Mouse (Mus musculus) adrenal gland, postnatal 10 days (tissue): ENCODE data around the gene Vmn1r32. TPM values are rescaled to one million over a fixed set of nuclear protein-coding genes. Genes with fewer than 3 reads are reported as not detected.
A peak's percentile ranks its signal among the peaks of the same experiment; 100 is the strongest.

Source experiments
- DNase-seq: peaks from one replicate; pipeline ENCODE4 v3.0.0; 2021; ENCODE audit warnings: mixed read lengths
- long read RNA-seq, 2 experiments: library from polyadenylated mRNA; stranded (forward); transcript quantifications; one replicate each; pipeline ENCODE4 v2.0.0; 2021
- total RNA-seq, 2 experiments: library from RNA; stranded (reverse); gene quantifications; 2 replicates each; pipeline ENCODE4 v1.2.3; 2021

Gene Vmn1r32
- total RNA-seq = not detected
- long read RNA-seq, experiment 1 = 0 reads
- long read RNA-seq, experiment 2 = 0 reads

DNA sequence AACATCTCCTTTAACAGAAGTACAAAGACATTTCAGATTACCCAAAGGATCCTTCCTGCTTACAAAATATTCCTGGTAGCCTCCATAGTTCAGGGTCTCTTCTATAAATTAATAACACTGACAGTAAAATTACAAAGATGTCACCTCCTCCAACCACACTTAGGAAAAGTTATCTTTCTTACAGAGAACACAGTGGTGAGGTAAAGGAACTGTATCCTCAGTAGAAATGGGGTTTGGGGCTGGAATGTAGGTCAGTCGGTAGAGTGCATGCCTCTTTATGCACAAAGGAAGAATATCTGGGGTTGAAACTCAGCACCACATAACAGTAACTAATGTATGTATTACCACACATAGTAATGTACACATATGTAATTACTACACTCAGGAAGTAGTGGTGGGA lies at the start of gene Vmn1r32:
Gene Vmn1r32, minus strand, starts transcription at position 101 of the 400 bp plus-strand sequence.
- no peak for DNase-seq

DNA sequence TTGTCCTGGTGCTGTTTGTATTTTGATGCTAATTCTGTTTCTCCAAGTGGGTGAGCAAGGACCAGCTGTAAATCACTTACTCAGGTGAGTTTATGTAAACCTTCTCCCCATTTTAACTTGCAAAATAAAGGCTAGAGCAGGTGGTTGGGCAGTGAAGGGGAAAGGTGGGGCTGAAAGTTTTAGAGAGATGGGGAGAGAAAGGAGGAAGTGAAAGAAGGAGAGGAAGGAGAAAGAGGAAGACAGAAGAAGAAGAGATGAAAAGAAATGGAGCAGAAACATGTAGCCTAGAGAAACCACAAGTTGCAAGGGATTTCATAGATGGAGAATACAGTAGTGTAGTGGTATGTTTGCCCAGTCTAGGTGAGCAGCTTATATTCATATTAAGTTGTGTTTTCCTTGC lies 35.9 kb upstream of the Vmn1r32 start:
- DNase-seq = no peak

DNA sequence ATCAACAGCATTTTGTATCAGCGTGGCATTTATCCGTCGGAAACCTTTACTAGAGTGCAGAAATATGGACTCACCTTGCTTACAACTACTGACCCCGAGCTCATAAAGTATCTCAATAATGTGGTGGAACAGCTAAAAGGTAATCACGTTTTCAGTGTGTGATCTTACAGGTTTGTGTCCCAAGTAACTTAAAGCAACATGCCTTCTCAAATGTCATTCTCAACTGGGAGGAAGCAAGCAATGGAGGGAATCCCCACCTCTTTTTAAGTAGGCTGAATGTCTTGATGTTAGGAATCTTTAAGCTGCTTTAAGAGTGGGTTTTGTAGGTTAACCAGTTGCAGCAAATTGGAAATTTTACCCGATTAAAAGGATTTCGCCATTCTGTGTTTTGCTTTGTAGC lies 23.9 kb downstream of the Vmn1r32 start:
- no peak for DNase-seq

GRCm38 (mm10) chr6:66535028-66535862 lies 24.7 kb downstream of the Vmn1r32 start, which contains the start of gene Mad2l1:
Gene Mad2l1 (plus strand): TSS chr6:66535390.
- DNase-seq = peak; percentile 98

- DNase-seq = no peak
Observed at GRCm38 (mm10) chr6:66534366-66534941, 25.4 kb downstream of the Vmn1r32 start.

DNA sequence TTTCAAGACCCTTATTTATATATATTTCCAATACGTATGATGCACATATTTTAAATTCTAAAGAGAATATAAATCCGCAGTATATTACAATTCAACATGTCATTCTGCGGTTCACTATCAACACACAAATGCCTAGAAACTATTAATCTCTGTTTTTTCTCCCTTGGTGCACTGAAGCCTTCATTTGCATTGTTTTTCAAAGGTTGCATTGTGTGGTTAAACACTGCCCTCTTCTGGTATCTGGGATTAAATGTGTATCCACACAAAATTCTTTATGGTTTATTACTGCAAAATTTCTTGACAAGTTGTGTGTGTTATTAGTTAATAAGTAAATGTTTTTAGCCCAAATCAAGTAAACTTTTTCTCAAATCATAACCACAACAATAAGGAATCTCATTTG lies 26.7 kb downstream of the Vmn1r32 start:
- peak; percentile 24 for DNase-seq

DNA sequence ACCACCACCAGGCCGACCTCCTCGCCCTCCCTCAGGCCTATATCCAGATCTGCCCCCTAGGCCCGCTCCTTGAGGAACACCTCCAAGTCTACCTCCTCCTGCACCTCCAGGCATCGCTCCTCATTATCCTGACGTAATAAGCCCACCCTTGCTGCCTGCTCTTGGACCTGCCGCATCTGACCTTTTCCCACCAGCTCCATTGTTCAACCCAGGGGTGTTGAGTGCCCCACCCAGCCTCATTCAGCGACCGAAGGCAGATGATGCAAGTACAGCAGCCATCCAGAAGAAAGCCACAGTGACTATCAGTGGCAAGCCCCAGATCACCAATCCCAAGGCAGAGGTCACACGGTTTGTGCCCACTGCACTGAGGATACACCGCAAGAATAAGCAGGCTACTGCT lies 31.5 kb downstream of the Vmn1r32 start:
- no peak for DNase-seq

DNA sequence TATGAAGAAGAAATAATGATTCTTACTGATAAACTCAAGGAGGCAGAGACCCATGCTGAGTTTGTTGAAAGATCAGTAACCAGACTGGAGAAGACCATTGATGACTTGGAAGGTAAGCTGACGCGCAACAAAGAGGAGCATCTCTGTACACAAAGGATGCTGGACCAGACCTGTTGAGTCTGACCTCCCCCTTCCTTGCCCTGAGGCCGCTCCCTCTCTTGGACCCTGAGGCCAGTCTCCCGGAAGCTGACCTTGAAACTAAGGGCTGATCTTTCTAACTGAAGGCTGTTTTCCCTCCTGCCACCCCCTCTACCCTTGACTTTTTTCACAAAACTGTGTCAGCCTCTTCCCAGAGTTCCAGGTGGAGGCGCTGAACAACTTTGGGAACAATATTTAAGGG lies 43.5 kb downstream of the Vmn1r32 start:
- DNase-seq = no peak

Other genes starting within 250 kb of the Vmn1r32 start
- 10 to 100 TPM; 18.2 to 19.8 TPM for gene Mad2l1, start 24.7 kb downstream of the Vmn1r32 start, total RNA-seq
- not detected for gene Vmn1r33, start 58.2 kb upstream of the Vmn1r32 start, total RNA-seq
- gene Vmn1r34, start 83.8 kb upstream of the Vmn1r32 start, total RNA-seq = not detected
- gene Vmn1r35, start 125.8 kb upstream of the Vmn1r32 start, total RNA-seq = not detected
- not detected for gene Vmn1r36, start 159.1 kb upstream of the Vmn1r32 start, total RNA-seq
- not detected for gene Vmn1r37, start 169.3 kb upstream of the Vmn1r32 start, total RNA-seq
- not detected for gene Vmn1r38, start 222.5 kb upstream of the Vmn1r32 start, total RNA-seq